Mouse (Mus musculus): ENCODE results near the gene Rab34.
A peak's percentile ranks its signal among the peaks of the same experiment; 100 is the strongest.

- TF ChIP-seq CTCF (IDR thresholded peaks at IDR 0.05; ENCODE audit: low read depth, low read length) (no peak), POLR2A (IDR thresholded peaks at IDR 0.05; ENCODE audit: insufficient read depth, low read length) (peak; percentile 7)
Observed at GRCm38 (mm10) chr11:78163681-78164603, 24.3 kb upstream of the Rab34 start.

Measured in ES-Bruce4 (cell line).